Mouse (Mus musculus): ENCODE data around the gene Ush2a. TPM values are rescaled to one million over a fixed set of nuclear protein-coding genes. Genes with fewer than 3 reads are reported as not detected.
A peak's percentile ranks its signal among the peaks of the same experiment; 100 is the strongest.

Ush2a gene
- total RNA-seq, 2 experiments from 2014 or later = 0.16 to 0.17 TPM

- no peak for DNase-seq (ENCODE audit: low spot score in 2 of 2)
Observed at GRCm38 (mm10) chr1:188760515-188760914, 498.7 kb downstream of the Ush2a start.

GRCm38 (mm10) chr1:188762463-188762862 is 500.6 kb downstream of the Ush2a start:
- DNase-seq (ENCODE audit: low spot score in 2 of 2) = no peak

GRCm38 (mm10) chr1:188763761-188764160 is 501.9 kb downstream of the Ush2a start:
- DNase-seq (ENCODE audit: low spot score in 2 of 2) = no peak

- DNase-seq (ENCODE audit: low spot score in 2 of 2) = no peak
Observed at GRCm38 (mm10) chr1:188770828-188771227, 509.0 kb downstream of the Ush2a start.

GRCm38 (mm10) chr1:188772516-188773229 is 510.9 kb downstream of the Ush2a start:
- DNase-seq (ENCODE audit: low spot score in 2 of 2) = peak in 1 of 2 experiments; percentile 20

GRCm38 (mm10) chr1:188773631-188774030 is 511.8 kb downstream of the Ush2a start:
- DNase-seq (ENCODE audit: low spot score in 2 of 2) = no peak

GRCm38 (mm10) chr1:188777556-188778161 is 515.8 kb downstream of the Ush2a start:
- peak in 1 of 2 experiments; percentile 4 for DNase-seq (ENCODE audit: low spot score in 2 of 2)

GRCm38 (mm10) chr1:188785056-188785455 is 523.2 kb downstream of the Ush2a start:
- no peak for DNase-seq (ENCODE audit: low spot score in 2 of 2)

- peak in 1 of 2 experiments; percentile 6 for DNase-seq (ENCODE audit: low spot score in 2 of 2)
Observed at GRCm38 (mm10) chr1:188805069-188805468, 543.2 kb downstream of the Ush2a start.

- no peak for DNase-seq (ENCODE audit: low spot score in 2 of 2)
Observed at GRCm38 (mm10) chr1:188805852-188806251, 544.0 kb downstream of the Ush2a start.

- no peak for DNase-seq (ENCODE audit: low spot score in 2 of 2)
Observed at GRCm38 (mm10) chr1:188810631-188811030, 548.8 kb downstream of the Ush2a start.

- no peak for DNase-seq (ENCODE audit: low spot score in 2 of 2)
Observed at GRCm38 (mm10) chr1:188815072-188815471, 553.2 kb downstream of the Ush2a start.

GRCm38 (mm10) chr1:188824195-188824594 is 562.4 kb downstream of the Ush2a start:
- no peak for DNase-seq (ENCODE audit: low spot score in 2 of 2)

GRCm38 (mm10) chr1:188824878-188825532 is 563.2 kb downstream of the Ush2a start:
- no peak for DNase-seq (ENCODE audit: low spot score in 2 of 2)

GRCm38 (mm10) chr1:188830527-188831407 is 568.9 kb downstream of the Ush2a start:
- no peak for DNase-seq (ENCODE audit: low spot score in 2 of 2)

- no peak for DNase-seq (ENCODE audit: low spot score in 2 of 2)
Observed at GRCm38 (mm10) chr1:188833906-188834305, 572.1 kb downstream of the Ush2a start.

- DNase-seq (ENCODE audit: low spot score in 2 of 2) = no peak
Observed at GRCm38 (mm10) chr1:188834770-188835169, 572.9 kb downstream of the Ush2a start.

GRCm38 (mm10) chr1:188837613-188838295 is 575.9 kb downstream of the Ush2a start:
- DNase-seq (ENCODE audit: low spot score in 2 of 2) = no peak

- no peak for DNase-seq (ENCODE audit: low spot score in 2 of 2)
Observed at GRCm38 (mm10) chr1:188847242-188847641, 585.4 kb downstream of the Ush2a start.

- no peak for DNase-seq (ENCODE audit: low spot score in 2 of 2)
Observed at GRCm38 (mm10) chr1:188852776-188853175, 591.0 kb downstream of the Ush2a start.

- DNase-seq (ENCODE audit: low spot score in 2 of 2) = no peak
Observed at GRCm38 (mm10) chr1:188854240-188854639, 592.4 kb downstream of the Ush2a start.
